Mouse (Mus musculus): Measurements from ENCODE around the gene Mpzl1.
"Not testable (repeated sequence)": the region's sequence is repeated elsewhere in the genome, so short reads cannot be mapped to it uniquely, and the experiment has no call there.

The Mpzl1 gene

GRCm38 (mm10) chr1:165634151-165634884 is at the start of gene Mpzl1:
Gene Mpzl1, minus strand, starts transcription at chr1:165634538.
- DNase-seq (ENCODE audit: inconsistent ontology term), result peak; percentile 99

- DNase-seq (ENCODE audit: inconsistent ontology term), result no peak
Measured at GRCm38 (mm10) chr1:165682056-165682853, 47.9 kb upstream of the Mpzl1 start.

GRCm38 (mm10) chr1:165681045-165681794 is 46.9 kb upstream of the Mpzl1 start:
- DNase-seq (ENCODE audit: inconsistent ontology term), result no peak

- DNase-seq (ENCODE audit: inconsistent ontology term), result not testable (repeated sequence)
Measured at GRCm38 (mm10) chr1:165680086-165680485, 45.7 kb upstream of the Mpzl1 start.

GRCm38 (mm10) chr1:165679618-165679997 is 45.3 kb upstream of the Mpzl1 start:
- no peak for DNase-seq (ENCODE audit: inconsistent ontology term)

- DNase-seq (ENCODE audit: inconsistent ontology term), result no peak
Measured at GRCm38 (mm10) chr1:165678861-165679617, 44.7 kb upstream of the Mpzl1 start.

GRCm38 (mm10) chr1:165677558-165677957 is 43.2 kb upstream of the Mpzl1 start:
- no peak for DNase-seq (ENCODE audit: inconsistent ontology term)

- DNase-seq (ENCODE audit: inconsistent ontology term), result no peak
Measured at GRCm38 (mm10) chr1:165676993-165677392, 42.7 kb upstream of the Mpzl1 start.

- DNase-seq (ENCODE audit: inconsistent ontology term), result no peak
Measured at GRCm38 (mm10) chr1:165675167-165675566, 40.8 kb upstream of the Mpzl1 start.

- DNase-seq (ENCODE audit: inconsistent ontology term), result no peak
Measured at GRCm38 (mm10) chr1:165672355-165672754, 38.0 kb upstream of the Mpzl1 start.

- DNase-seq (ENCODE audit: inconsistent ontology term), result no peak
Measured at GRCm38 (mm10) chr1:165670056-165670455, 35.7 kb upstream of the Mpzl1 start.

GRCm38 (mm10) chr1:165668904-165669303 is 34.6 kb upstream of the Mpzl1 start:
- DNase-seq (ENCODE audit: inconsistent ontology term), result no peak

- no peak for DNase-seq (ENCODE audit: inconsistent ontology term)
Measured at GRCm38 (mm10) chr1:165667380-165667779, 33.0 kb upstream of the Mpzl1 start.

GRCm38 (mm10) chr1:165666944-165667343 is 32.6 kb upstream of the Mpzl1 start:
- DNase-seq (ENCODE audit: inconsistent ontology term), result no peak

GRCm38 (mm10) chr1:165665758-165666157 is 31.4 kb upstream of the Mpzl1 start:
- no peak for DNase-seq (ENCODE audit: inconsistent ontology term)

- no peak for DNase-seq (ENCODE audit: inconsistent ontology term)
Measured at GRCm38 (mm10) chr1:165663277-165663676, 28.9 kb upstream of the Mpzl1 start.

GRCm38 (mm10) chr1:165662426-165663192 is 28.3 kb upstream of the Mpzl1 start:
- DNase-seq (ENCODE audit: inconsistent ontology term), result peak; percentile 58

- DNase-seq (ENCODE audit: inconsistent ontology term), result no peak
Measured at GRCm38 (mm10) chr1:165661725-165662124, 27.4 kb upstream of the Mpzl1 start.

GRCm38 (mm10) chr1:165661191-165661590 is 26.9 kb upstream of the Mpzl1 start:
- DNase-seq (ENCODE audit: inconsistent ontology term), result no peak

GRCm38 (mm10) chr1:165660774-165661173 is 26.4 kb upstream of the Mpzl1 start:
- peak; percentile 54 for DNase-seq (ENCODE audit: inconsistent ontology term)

- DNase-seq (ENCODE audit: inconsistent ontology term), result peak; percentile 55
Measured at GRCm38 (mm10) chr1:165658602-165659001, 24.3 kb upstream of the Mpzl1 start.
